Mouse (Mus musculus) small intestine, adult 2 months (tissue): Measurements from ENCODE around the gene Cadm3.

ENCODE experiments used
- CTCF ChIP-seq: fragments of 200-500 bp; IDR thresholded peaks from 2 replicates; pipeline ENCODE4 v1.5.1; 2012; ENCODE audit warnings: low read depth, mild to moderate bottlenecking, control low read depth, inconsistent platforms, low read length, moderate library complexity, mixed read lengths; ENCODE audit not compliant: insufficient replicate concordance, insufficient read length; ENCODE audit errors: extremely low read depth
- POLR2A ChIP-seq: fragments of 200-500 bp; IDR thresholded peaks from 2 replicates; pipeline ENCODE4 v1.6.1; 2012; ENCODE audit warnings: low read depth, mild to moderate bottlenecking, control low read depth, inconsistent platforms, low read length, moderate library complexity

DNA sequence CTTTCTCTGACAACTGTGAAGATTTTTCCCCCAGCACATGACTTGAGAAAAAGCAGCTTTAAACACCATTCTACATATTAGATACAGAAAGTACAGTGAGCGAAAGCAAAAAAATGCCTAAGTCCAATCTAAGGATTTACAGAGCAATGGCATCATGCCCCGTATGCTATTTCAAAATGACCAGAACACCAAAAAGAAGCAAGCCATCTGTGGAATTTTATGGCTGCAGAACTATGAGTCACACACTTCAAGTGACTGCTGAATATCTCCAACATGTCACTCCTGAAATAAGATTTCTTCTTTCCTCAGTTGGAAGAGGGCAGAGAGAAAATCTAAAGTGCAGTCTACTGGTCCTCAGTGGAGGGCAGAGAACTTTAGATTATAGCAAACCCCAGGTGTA, 4.1 kb downstream of the Cadm3 start:
- TF ChIP-seq POLR2A, result no peak
- no peak for TF ChIP-seq CTCF
